Mouse (Mus musculus): ENCODE data around the gene Atp6v0a1. TPM values are rescaled to one million over a fixed set of nuclear protein-coding genes. Genes with fewer than 3 reads are reported as not detected.

Gene Atp6v0a1
- polyA plus RNA-seq, 1 experiment: 294 TPM

- Histone ChIP-seq H3K4me3 (replicated peaks; ENCODE audit: insufficient read depth, low read depth, low read length) (no peak overlapping the region), H3K27me3 (ENCODE audit: control insufficient read depth, insufficient read depth, low read length) (no peaks in the 10 kb centered on the region), H3K27ac (ENCODE audit: insufficient read depth, low read length) (no peak overlapping the region), H3K4me1 (ENCODE audit: control insufficient read depth, insufficient read depth, low read length) (peaks cover 3% of the 10 kb centered on the region; the same call in 1 of the 2 replicates)
- WGBS: 65% methylated on average over 8 of the region's 8 CpGs
- no peak for DNase-seq
- no peak for TF ChIP-seq POLR2A (IDR thresholded peaks at IDR 0.05; ENCODE audit: borderline replicate concordance, insufficient read depth, low read length)
- TF ChIP-seq CTCF (IDR thresholded peaks at IDR 0.05; ENCODE audit: borderline replicate concordance, insufficient read depth, low read depth, low read length): no peak
These were observed 27.2 kb upstream of the Atp6v0a1 start for GRCm38 (mm10) chr11:100982087-100982486.

- peak; percentile 95 for TF ChIP-seq CTCF (IDR thresholded peaks at IDR 0.05; ENCODE audit: borderline replicate concordance, insufficient read depth, low read depth, low read length)
- TF ChIP-seq POLR2A (IDR thresholded peaks at IDR 0.05; ENCODE audit: borderline replicate concordance, insufficient read depth, low read length): no peak
- 3% methylated on average over 20 of the region's 20 CpGs for WGBS
- Histone ChIP-seq H3K4me3 (replicated peaks; ENCODE audit: insufficient read depth, low read depth, low read length) (peak overlapping the region; percentile 41), H3K27me3 (ENCODE audit: control insufficient read depth, insufficient read depth, low read length) (no peaks in the 10 kb centered on the region), H3K27ac (ENCODE audit: insufficient read depth, low read length) (no peak overlapping the region), H3K4me1 (ENCODE audit: control insufficient read depth, insufficient read depth, low read length) (peaks cover 3% of the 10 kb centered on the region; the same call in 1 of the 2 replicates)
- peak; percentile 68 to 77 for DNase-seq
These were observed 26.0 kb upstream of the Atp6v0a1 start for GRCm38 (mm10) chr11:100983125-100983777.

- TF ChIP-seq CTCF (IDR thresholded peaks at IDR 0.05; ENCODE audit: borderline replicate concordance, insufficient read depth, low read depth, low read length): no peak
- TF ChIP-seq POLR2A (IDR thresholded peaks at IDR 0.05; ENCODE audit: borderline replicate concordance, insufficient read depth, low read length): no peak
- Histone ChIP-seq H3K4me3 (replicated peaks; ENCODE audit: insufficient read depth, low read depth, low read length) (no peak overlapping the region), H3K4me1 (ENCODE audit: control insufficient read depth, insufficient read depth, low read length) (peaks cover 3% of the 10 kb centered on the region; the same call in 1 of the 2 replicates), H3K27me3 (ENCODE audit: control insufficient read depth, insufficient read depth, low read length) (no peaks in the 10 kb centered on the region), H3K27ac (ENCODE audit: insufficient read depth, low read length) (no peak overlapping the region)
- no peak for DNase-seq
- WGBS: 80% methylated on average over 7 of the region's 7 CpGs
These were observed 25.5 kb upstream of the Atp6v0a1 start for GRCm38 (mm10) chr11:100983778-100984131.

GRCm38 (mm10) chr11:100985607-100986006 is 23.6 kb upstream of the Atp6v0a1 start:
- H3K27ac ChIP-seq (ENCODE audit: insufficient read depth, low read length): no peak overlapping the region
- no peak for TF ChIP-seq POLR2A (IDR thresholded peaks at IDR 0.05; ENCODE audit: borderline replicate concordance, insufficient read depth, low read length)
- TF ChIP-seq CTCF (IDR thresholded peaks at IDR 0.05; ENCODE audit: borderline replicate concordance, insufficient read depth, low read depth, low read length): no peak
- H3K4me3 ChIP-seq (replicated peaks; ENCODE audit: insufficient read depth, low read depth, low read length): no peak overlapping the region
- DNase-seq: no peak
- no peaks in the 10 kb centered on the region for H3K27me3 ChIP-seq (ENCODE audit: control insufficient read depth, insufficient read depth, low read length)
- 61% methylated on average over 3 of the region's 3 CpGs for WGBS
- H3K4me1 ChIP-seq (ENCODE audit: control insufficient read depth, insufficient read depth, low read length): peaks cover 3% of the 10 kb centered on the region; the same call in 1 of the 2 replicates

- no peak for TF ChIP-seq CTCF (IDR thresholded peaks at IDR 0.05; ENCODE audit: borderline replicate concordance, insufficient read depth, low read depth, low read length)
- no peak for DNase-seq
- WGBS: 88% methylated on average over 3 of the region's 3 CpGs
These were observed 20.6 kb upstream of the Atp6v0a1 start for GRCm38 (mm10) chr11:100988674-100989073.

GRCm38 (mm10) chr11:100989666-100990065 is 19.6 kb upstream of the Atp6v0a1 start:
- 66% methylated on average over 2 of the region's 2 CpGs for WGBS

More at GRCm38 (mm10) chr11:100988674-100989073, 20.6 kb upstream of the Atp6v0a1 start:
- H3K4me1 ChIP-seq (ENCODE audit: control insufficient read depth, insufficient read depth, low read length): no peaks in the 10 kb centered on the region
- no peaks in the 10 kb centered on the region for H3K27me3 ChIP-seq (ENCODE audit: control insufficient read depth, insufficient read depth, low read length)
- no peak overlapping the region for H3K27ac ChIP-seq (ENCODE audit: insufficient read depth, low read length)
- H3K4me3 ChIP-seq (replicated peaks; ENCODE audit: insufficient read depth, low read depth, low read length): no peak overlapping the region

GRCm38 (mm10) chr11:100991027-100991534 is 18.2 kb upstream of the Atp6v0a1 start:
- Histone ChIP-seq H3K4me1 (ENCODE audit: control insufficient read depth, insufficient read depth, low read length) (no peaks in the 10 kb centered on the region), H3K27ac (ENCODE audit: insufficient read depth, low read length) (no peak overlapping the region), H3K4me3 (replicated peaks; ENCODE audit: insufficient read depth, low read depth, low read length) (no peak overlapping the region), H3K27me3 (ENCODE audit: control insufficient read depth, insufficient read depth, low read length) (no peaks in the 10 kb centered on the region)
- DNase-seq: peak in 1 of 2 experiments; percentile 20
- no peak for TF ChIP-seq CTCF (IDR thresholded peaks at IDR 0.05; ENCODE audit: borderline replicate concordance, insufficient read depth, low read depth, low read length)
- TF ChIP-seq POLR2A (IDR thresholded peaks at IDR 0.05; ENCODE audit: borderline replicate concordance, insufficient read depth, low read length): no peak
- 20% methylated on average over 6 of the region's 6 CpGs for WGBS

More at GRCm38 (mm10) chr11:100989666-100990065, 19.6 kb upstream of the Atp6v0a1 start:
- no peak overlapping the region for H3K4me3 ChIP-seq (replicated peaks; ENCODE audit: insufficient read depth, low read depth, low read length)
- no peaks in the 10 kb centered on the region for H3K4me1 ChIP-seq (ENCODE audit: control insufficient read depth, insufficient read depth, low read length)
- no peak overlapping the region for H3K27ac ChIP-seq (ENCODE audit: insufficient read depth, low read length)
- no peak for TF ChIP-seq CTCF (IDR thresholded peaks at IDR 0.05; ENCODE audit: borderline replicate concordance, insufficient read depth, low read depth, low read length)
- TF ChIP-seq POLR2A (IDR thresholded peaks at IDR 0.05; ENCODE audit: borderline replicate concordance, insufficient read depth, low read length): no peak
- no peak for DNase-seq
- no peaks in the 10 kb centered on the region for H3K27me3 ChIP-seq (ENCODE audit: control insufficient read depth, insufficient read depth, low read length)

GRCm38 (mm10) chr11:100993437-100993836 is 15.8 kb upstream of the Atp6v0a1 start:
- DNase-seq: no peak
- H3K27ac ChIP-seq (ENCODE audit: insufficient read depth, low read length): no peak overlapping the region
- no peaks in the 10 kb centered on the region for H3K27me3 ChIP-seq (ENCODE audit: control insufficient read depth, insufficient read depth, low read length)
- TF ChIP-seq POLR2A (IDR thresholded peaks at IDR 0.05; ENCODE audit: borderline replicate concordance, insufficient read depth, low read length) (no peak), CTCF (IDR thresholded peaks at IDR 0.05; ENCODE audit: borderline replicate concordance, insufficient read depth, low read depth, low read length) (no peak)
- H3K4me1 ChIP-seq (ENCODE audit: control insufficient read depth, insufficient read depth, low read length): no peaks in the 10 kb centered on the region
- WGBS: 94% methylated on average over 2 of the region's 2 CpGs
- no peak overlapping the region for H3K4me3 ChIP-seq (replicated peaks; ENCODE audit: insufficient read depth, low read depth, low read length)
